Mouse (Mus musculus) retina, embryonic 14.5 days (tissue): Measurements from ENCODE around the gene Wnk1.
A peak's percentile ranks its signal among the peaks of the same experiment; 100 is the strongest.

Source experiments
- DNase-seq: peaks from one replicate; pipeline ENCODE4 v3.0.0-alpha.2; 2015; ENCODE audit warnings: low spot score

The Wnk1 gene

GRCm38 (mm10) chr6:120040557-120040857 lies 2.0 kb upstream of the Wnk1 start:
- no peak for DNase-seq

DNA sequence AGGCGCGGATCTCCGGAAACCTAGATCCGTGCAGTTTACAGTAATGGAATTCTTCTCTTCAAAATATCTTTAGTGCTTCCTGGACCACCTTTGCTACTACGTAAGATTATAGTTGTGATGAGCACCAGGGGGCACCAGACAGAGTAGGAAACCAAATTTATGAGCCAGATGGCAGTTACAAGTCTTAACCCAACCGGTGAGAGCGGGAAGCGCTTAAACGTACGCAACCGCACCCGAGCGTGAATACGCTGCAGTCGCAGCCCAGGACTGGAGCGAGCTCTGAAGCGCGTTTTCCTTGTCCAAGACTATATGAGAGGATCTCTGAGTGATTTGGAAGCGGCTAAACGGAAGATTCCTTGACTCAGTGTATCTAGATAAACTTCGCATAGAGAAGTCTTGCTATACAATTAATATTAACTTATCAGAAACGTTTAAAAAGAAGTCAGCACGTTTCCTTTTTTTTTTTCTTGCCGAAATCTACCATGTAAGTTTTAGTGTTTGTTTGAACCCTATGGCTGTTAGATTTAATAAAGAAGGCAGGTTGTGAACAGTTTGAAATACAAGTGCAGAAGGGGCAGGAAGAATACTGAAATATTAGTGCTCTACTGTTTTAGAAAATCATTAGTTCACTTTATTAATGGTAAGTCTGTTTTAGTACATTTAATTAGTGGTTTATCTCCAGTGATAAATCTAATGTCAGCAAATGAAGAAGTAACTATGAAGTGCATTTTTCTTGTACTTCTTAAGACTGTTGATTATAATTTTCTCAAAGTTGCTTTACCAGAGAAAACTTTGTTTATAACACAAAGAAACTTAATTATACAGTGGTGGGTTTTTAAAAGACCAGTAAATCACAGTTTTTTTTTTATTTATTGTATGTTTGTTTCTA lies 1.4 kb upstream of the Wnk1 start:
- DNase-seq: peak; percentile 89

GRCm38 (mm10) chr6:120039256-120039563 lies 738 bp upstream of the Wnk1 start:
- DNase-seq: peak; percentile 42

DNA sequence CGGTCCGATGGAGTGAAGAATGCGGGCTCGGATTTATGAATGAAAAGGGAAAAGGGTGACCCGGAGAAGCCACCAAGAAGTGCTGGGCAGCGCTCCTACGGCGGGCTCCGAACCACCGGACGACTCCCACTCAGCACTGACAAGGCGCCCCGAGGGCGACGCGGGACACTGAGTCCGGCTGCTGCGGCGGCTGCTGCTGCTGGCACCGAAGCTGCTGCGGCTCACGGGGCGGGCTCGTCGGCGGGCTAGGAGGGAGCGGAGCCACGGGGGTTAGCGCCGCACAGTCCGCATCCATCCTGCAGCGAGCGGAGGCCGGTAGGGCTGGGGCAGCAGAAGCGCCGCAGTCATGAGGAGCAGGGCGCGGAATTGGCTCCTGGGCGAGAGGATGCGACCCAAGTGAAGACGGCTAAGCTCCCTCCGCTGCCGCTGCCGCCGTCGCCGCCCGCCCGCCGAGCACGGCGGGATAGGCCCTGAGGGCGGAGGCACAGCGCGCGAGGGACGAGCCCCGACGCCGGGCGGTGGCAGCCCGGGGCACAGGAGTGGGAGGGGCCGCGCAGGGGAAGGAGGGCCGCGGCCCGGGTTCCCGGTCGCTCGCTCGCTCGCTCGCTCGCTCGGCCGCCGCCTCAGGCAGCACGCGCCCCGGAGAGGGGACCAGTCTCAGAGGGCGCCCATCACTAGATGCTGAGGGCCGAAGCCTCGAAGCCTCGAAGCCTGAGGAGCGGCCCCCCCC lies 671 bp downstream of the Wnk1 start:
- peak; percentile 72 for DNase-seq

DNA sequence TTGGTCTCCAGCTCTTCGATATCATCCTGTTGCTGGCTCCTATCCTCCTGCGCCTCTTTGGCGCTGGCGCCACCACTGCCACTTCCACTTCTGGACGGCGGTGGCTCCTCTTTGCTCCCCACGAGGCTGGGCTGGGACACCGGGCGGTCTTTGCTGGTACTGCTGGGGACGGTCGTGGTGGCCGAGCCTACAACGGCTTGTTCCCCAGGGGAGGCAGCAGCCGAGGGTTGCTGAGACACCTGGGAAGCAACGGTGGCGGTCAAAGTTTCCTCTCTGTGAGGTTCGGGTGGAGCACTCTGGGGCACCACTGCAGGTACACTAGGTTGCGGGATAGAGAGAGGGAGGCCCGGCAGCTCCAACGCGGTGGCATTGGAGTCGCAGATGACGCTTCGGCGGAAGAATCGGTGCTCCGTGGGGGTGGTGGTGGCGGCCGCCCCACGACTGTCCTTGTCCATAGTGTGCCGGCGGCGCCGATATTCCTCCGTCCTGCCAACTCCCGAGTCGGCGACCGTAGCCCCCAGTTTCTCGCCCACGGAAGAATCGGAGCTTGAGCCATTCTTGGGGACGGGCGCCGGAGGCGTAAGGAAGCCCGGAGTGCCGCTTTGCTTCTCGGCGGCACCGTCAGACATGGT lies 1.4 kb downstream of the Wnk1 start:
- peak; percentile 80 for DNase-seq

- DNase-seq: no peak
Measured at GRCm38 (mm10) chr6:120024577-120024976, 13.9 kb downstream of the Wnk1 start.

- no peak for DNase-seq
Measured at GRCm38 (mm10) chr6:120023746-120024145, 14.7 kb downstream of the Wnk1 start.

- DNase-seq: no peak
Measured at GRCm38 (mm10) chr6:120022042-120022441, 16.4 kb downstream of the Wnk1 start.

DNA sequence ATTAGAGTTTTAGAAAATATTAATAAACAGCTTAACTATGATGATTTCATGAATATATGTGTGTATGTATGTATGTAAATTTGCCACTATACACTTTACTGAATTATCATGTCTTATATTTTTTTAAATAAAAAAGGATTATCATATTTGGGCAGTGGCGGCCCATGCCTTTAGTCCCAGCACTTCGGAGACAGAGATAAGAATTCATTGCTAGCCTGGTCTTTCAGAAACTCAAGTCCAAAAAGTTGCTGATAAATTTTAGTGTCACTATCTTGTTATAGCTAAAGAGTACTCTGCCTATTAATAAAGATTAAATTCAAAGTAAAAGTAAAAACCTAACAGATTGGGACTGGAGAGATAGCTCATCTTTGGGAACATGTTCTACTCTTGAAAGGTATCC lies 18.8 kb downstream of the Wnk1 start:
- no peak for DNase-seq

GRCm38 (mm10) chr6:120013125-120013524 lies 25.3 kb downstream of the Wnk1 start:
- no peak for DNase-seq

GRCm38 (mm10) chr6:120011440-120011839 lies 27.0 kb downstream of the Wnk1 start:
- DNase-seq: no peak

DNA sequence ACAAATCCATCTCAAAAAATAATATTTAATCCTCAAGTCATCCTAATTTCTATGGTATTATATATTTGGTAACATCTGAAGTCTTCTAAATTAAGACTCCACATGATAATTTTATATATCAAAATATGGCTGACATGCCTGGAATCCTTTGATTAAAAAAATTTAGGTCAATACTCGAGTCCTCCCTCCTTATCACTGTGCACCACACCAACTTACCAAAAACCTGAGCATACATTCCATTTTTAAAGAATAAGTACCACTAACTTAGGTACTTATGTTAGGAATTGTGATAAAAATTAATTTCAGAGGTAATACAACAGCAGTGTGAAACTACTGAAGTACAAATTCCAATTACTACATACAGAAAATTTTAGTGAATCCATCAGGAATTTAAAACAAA lies 27.5 kb downstream of the Wnk1 start:
- DNase-seq: no peak

DNA sequence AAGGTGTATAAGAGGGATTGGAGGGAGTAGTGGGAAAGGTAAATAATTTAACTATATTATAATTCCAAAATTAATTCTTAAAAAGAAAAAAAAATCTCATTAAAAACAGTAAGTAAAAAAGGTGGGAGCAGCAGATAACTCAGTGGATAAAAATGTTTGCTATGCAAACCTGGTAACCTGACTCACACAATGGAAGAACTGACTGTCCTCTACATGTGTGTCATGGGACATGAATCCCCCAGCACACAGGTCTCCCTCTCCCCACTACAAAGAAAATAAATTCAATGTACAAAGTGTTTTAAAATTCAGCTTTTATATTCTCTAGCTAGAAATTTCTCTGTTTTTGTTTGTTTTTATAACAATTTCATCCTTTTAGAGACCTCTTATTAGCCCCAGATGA lies 27.9 kb downstream of the Wnk1 start:
- DNase-seq: no peak

- DNase-seq: peak; percentile 82
Measured at GRCm38 (mm10) chr6:120001718-120002117, 36.8 kb downstream of the Wnk1 start.

DNA sequence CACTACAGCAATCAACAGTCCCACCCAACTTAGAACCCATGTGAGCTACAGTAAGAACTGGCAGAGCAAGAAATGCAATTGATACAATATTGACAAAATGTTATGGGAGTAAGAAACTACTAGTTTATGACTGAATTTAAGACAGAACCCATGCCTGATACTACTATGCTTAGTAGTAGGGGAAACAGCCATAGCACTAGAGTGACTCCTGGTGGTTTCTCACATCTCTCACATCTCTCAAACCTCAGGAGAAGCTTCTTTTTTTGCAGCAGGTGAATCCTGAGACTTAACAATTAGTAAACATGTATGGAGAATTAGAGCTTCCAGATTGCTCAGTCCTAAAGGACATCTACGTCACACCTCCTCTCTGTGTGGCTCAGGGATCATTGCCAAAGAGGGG lies 42.0 kb downstream of the Wnk1 start:
- no peak for DNase-seq

GRCm38 (mm10) chr6:119924235-119925005 lies 114.1 kb downstream of the Wnk1 start:
- peak; percentile 46 for DNase-seq

- DNase-seq: no peak
Measured at GRCm38 (mm10) chr6:119922544-119922943, 115.9 kb downstream of the Wnk1 start.

DNA sequence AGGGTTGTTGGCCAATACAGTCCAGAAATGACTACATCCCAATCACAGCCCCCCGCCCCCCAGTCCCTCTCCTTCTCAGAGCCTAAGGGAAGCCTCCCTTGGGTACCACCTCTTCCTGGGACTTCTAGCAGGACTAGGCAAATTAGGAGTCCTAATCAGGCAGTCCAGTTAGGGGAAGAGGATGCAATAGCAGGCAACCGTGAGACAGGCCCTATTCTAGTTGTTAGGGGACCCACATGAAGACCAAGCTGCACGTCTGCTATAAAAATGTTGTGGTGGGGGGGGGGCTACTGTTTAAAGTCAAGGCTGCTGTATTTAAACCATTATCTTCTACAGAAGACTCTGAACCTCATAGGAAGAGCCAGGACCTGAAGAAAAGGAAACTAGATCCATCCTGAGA lies 116.3 kb downstream of the Wnk1 start:
- DNase-seq: no peak

- no peak for DNase-seq
Measured at GRCm38 (mm10) chr6:119918561-119919181, 119.8 kb downstream of the Wnk1 start.

DNA sequence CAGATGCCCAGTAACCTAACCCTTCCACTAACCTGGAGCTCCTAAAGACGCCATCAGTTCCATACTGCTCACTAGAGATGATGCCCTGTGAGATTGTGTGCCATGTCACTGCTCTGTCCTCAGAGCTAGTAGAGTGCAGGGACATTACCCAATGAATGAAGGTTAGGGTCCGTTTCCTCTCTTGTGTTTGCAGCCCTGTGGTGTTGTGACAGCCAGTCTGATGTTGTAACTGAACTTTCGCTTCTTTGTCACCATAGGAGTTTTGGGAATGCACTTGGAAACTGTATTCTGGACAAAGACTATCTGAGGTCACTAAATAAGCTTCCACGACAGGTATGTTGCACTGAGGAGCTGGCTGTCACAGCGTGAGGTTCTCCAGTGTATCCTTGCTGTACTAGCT lies 122.8 kb downstream of the Wnk1 start:
- DNase-seq: no peak

DNA sequence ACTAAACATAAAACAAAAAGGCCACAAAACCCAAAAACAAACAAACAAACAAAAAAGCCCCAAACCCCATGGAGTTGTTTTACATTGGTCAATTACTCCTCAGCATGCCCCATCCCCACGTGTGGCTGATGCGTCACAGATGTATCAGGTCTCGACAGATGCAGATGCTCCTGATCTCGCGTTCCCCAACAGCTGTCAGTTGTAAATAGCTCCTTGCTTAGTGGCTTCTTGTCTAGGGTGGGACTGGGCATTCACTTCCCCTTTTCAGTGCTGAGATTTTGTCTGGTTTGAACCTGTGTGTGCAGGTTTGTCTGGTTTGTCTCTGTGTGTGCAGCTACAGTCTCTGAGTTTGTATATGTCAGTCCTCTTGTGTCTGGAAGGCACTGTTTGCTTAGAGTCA lies 126.4 kb downstream of the Wnk1 start:
- DNase-seq: no peak

DNA sequence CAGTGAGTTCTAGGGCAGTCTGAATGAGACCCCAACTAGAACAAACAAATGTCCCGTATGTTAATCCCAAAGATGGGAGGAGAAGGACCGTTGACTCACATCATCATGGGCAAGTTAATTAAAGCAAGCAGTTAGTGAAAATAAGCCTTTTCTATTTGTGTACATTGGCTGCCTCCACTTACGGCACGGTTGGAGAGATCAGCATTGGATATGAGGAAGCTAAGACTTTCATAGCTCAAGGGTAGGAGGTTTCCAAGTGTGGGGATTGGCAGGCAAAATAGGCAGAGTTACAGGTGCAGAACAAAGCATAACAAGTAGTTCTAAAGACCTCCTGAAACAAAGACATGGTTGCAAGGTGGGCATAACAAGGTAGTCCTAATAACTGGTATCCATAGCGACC lies 133.0 kb downstream of the Wnk1 start:
- no peak for DNase-seq
